Mouse (Mus musculus): ENCODE results near the gene Asgr1. TPM values are rescaled to one million over a fixed set of nuclear protein-coding genes. Genes with fewer than 3 reads are reported as not detected.

Gene Asgr1
- total and polyA plus RNA-seq, 3 experiments: 0.31 TPM; not detected in 2

- H3K4me3 ChIP-seq (ENCODE audit: control insufficient read depth in 1 of 2, insufficient read depth in 1 of 2, low read depth in 2 of 2, low read length in 2 of 2): no peak overlapping the region
- no peak overlapping the region for H3K27ac ChIP-seq (ENCODE audit: control insufficient read depth, low read depth, low read length)
- TF ChIP-seq NRF1 (IDR thresholded peaks at IDR 0.05; ENCODE audit: insufficient read depth, low read depth, low read length, poor library complexity, severe bottlenecking): no peak
- no peak for TF ChIP-seq TCF12 (IDR thresholded peaks at IDR 0.05; ENCODE audit: low read depth, low read length)
- no peak for TF ChIP-seq GABPA (IDR thresholded peaks at IDR 0.05; ENCODE audit: low read depth, low read length)
- no peak for TF ChIP-seq RCOR1 (IDR thresholded peaks at IDR 0.05; ENCODE audit: low read depth, low read length)
- no peak for TF ChIP-seq NELFE (IDR thresholded peaks at IDR 0.05; ENCODE audit: low read depth, low read length)
- no peak for TF ChIP-seq MAZ (IDR thresholded peaks at IDR 0.05; ENCODE audit: low read depth, low read length)
- TF ChIP-seq MYC (IDR thresholded peaks at IDR 0.05; ENCODE audit: low read depth, low read length): no peak
- no peak for TF ChIP-seq ELF1 (IDR thresholded peaks at IDR 0.05; ENCODE audit: low read depth, low read length)
- TF ChIP-seq MYB (IDR thresholded peaks at IDR 0.05; ENCODE audit: low read depth, low read length): no peak
- TF ChIP-seq MAX (IDR thresholded peaks at IDR 0.05; ENCODE audit: low read length): no peak
- no peak for TF ChIP-seq CTCF (IDR thresholded peaks at IDR 0.05 in 2 of 3, conservative IDR thresholded peaks at IDR 0.05 in 1 of 3; ENCODE audit: control insufficient read depth in 1 of 3, insufficient read depth in 1 of 3, low read depth in 2 of 3, low read length in 3 of 3, poor library complexity in 1 of 3, severe bottlenecking in 1 of 3)
- H3K4me1 ChIP-seq (ENCODE audit: control insufficient read depth in 1 of 2, insufficient read depth in 2 of 2, low read length in 2 of 2): peaks cover 0 to 11% of the 10 kb centered on the region in 2 experiments; a peak in 2 of 4 replicates
- H3K9ac ChIP-seq (ENCODE audit: control insufficient read depth, low read depth, low read length, poor library complexity, severe bottlenecking): no peak overlapping the region
- no peaks in the 10 kb centered on the region for H3K9me3 ChIP-seq (replicated peaks; ENCODE audit: insufficient read depth, low read length)
- peaks cover 2% of the 10 kb centered on the region; the same call in 1 of the 2 replicates for H3K79me2 ChIP-seq (ENCODE audit: control insufficient read depth, insufficient read depth, low read length, poor library complexity)
- H3K36me3 ChIP-seq (ENCODE audit: control insufficient read depth in 1 of 2, insufficient read depth in 2 of 2, low read length in 2 of 2): peaks cover 0 to 3% of the 10 kb centered on the region in 2 experiments; a peak in 2 of 4 replicates
- no peak for DNase-seq (ENCODE audit: low read depth, low spot score)
- no peaks in the 10 kb centered on the region for H3K27me3 ChIP-seq (ENCODE audit: control insufficient read depth in 1 of 2, insufficient read depth in 2 of 2, low read length in 2 of 2)
Measured at GRCm38 (mm10) chr11:70026689-70027088, 27.2 kb upstream of the Asgr1 start.

GRCm38 (mm10) chr11:70027397-70027796, 26.5 kb upstream of the Asgr1 start:
- Histone ChIP-seq H3K79me2 (ENCODE audit: control insufficient read depth, insufficient read depth, low read length, poor library complexity) (no peaks in the 10 kb centered on the region), H3K4me1 (ENCODE audit: control insufficient read depth in 1 of 2, insufficient read depth in 2 of 2, low read length in 2 of 2) (peaks cover 0 to 9% of the 10 kb centered on the region in 2 experiments; a peak in 2 of 4 replicates), H3K27me3 (ENCODE audit: control insufficient read depth in 1 of 2, insufficient read depth in 2 of 2, low read length in 2 of 2) (no peaks in the 10 kb centered on the region), H3K36me3 (ENCODE audit: control insufficient read depth in 1 of 2, insufficient read depth in 2 of 2, low read length in 2 of 2) (peaks cover 0 to 3% of the 10 kb centered on the region in 2 experiments; a peak in 2 of 4 replicates), H3K4me3 (ENCODE audit: control insufficient read depth in 1 of 2, insufficient read depth in 1 of 2, low read depth in 2 of 2, low read length in 2 of 2) (no peak overlapping the region), H3K9ac (ENCODE audit: control insufficient read depth, low read depth, low read length, poor library complexity, severe bottlenecking) (no peak overlapping the region), H3K9me3 (replicated peaks; ENCODE audit: insufficient read depth, low read length) (no peaks in the 10 kb centered on the region), H3K27ac (ENCODE audit: control insufficient read depth, low read depth, low read length) (no peak overlapping the region)
- TF ChIP-seq NELFE (IDR thresholded peaks at IDR 0.05; ENCODE audit: low read depth, low read length) (no peak), ZNF384 (IDR thresholded peaks at IDR 0.05; ENCODE audit: low read depth, low read length) (no peak), POLR2A (IDR thresholded peaks at IDR 0.05; ENCODE audit: control insufficient read depth in 1 of 2, insufficient read depth in 1 of 2, low read depth in 1 of 2, low read length in 2 of 2, poor library complexity in 1 of 2) (no peak), ZKSCAN1 (IDR thresholded peaks at IDR 0.05; ENCODE audit: low read depth, low read length) (no peak), BHLHE40 (IDR thresholded peaks at IDR 0.05; ENCODE audit: borderline replicate concordance, low read depth, low read length) (no peak), JUND (IDR thresholded peaks at IDR 0.05; ENCODE audit: low read depth, low read length) (no peak), HCFC1 (IDR thresholded peaks at IDR 0.05; ENCODE audit: low read depth, low read length) (no peak), RAD21 (IDR thresholded peaks at IDR 0.05; ENCODE audit: low read depth, low read length) (no peak), ZC3H11A (IDR thresholded peaks at IDR 0.05; ENCODE audit: low read depth, low read length) (no peak), TAL1 (IDR thresholded peaks at IDR 0.05; ENCODE audit: low read length) (no peak), CHD2 (IDR thresholded peaks at IDR 0.05; ENCODE audit: low read length) (no peak)
- no peak for DNase-seq (ENCODE audit: low read depth, low spot score)
